Mouse (Mus musculus) small intestine, adult 2 months (tissue): ENCODE data around the gene Gap43.

Experiments used
- CTCF ChIP-seq: fragments of 200-500 bp; IDR thresholded peaks from 2 replicates; pipeline ENCODE4 v1.5.1; 2012; ENCODE audit warnings: low read depth, mild to moderate bottlenecking, control low read depth, inconsistent platforms, low read length, moderate library complexity, mixed read lengths; ENCODE audit not compliant: insufficient replicate concordance, insufficient read length; ENCODE audit errors: extremely low read depth
- POLR2A ChIP-seq: fragments of 200-500 bp; IDR thresholded peaks from 2 replicates; pipeline ENCODE4 v1.6.1; 2012; ENCODE audit warnings: low read depth, mild to moderate bottlenecking, control low read depth, inconsistent platforms, low read length, moderate library complexity

DNA sequence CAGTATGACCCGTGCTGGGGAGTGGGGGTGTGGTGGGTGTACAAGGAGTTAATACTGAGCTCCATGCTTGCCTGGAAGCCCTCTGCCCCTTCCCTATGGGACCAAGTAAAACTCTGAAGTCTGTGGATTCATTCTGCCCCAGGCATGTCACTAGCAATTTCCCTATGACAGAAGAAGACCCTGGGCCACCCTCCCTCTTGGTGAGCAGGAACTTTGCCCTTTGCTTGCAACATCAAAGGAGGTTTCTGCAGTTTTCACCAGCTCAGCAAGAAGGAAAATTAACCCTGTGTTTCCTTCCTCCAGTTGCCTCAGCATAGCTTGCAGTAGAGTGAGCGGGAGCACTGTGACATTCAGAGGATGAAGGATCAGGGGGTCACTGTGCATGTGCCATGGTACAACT, 3.8 kb downstream of the Gap43 start:
- TF ChIP-seq CTCF: no peak
- TF ChIP-seq POLR2A: no peak
